Mouse (Mus musculus) left cerebral cortex, adult 9 months (tissue): ENCODE measurements at regions not wholly inside any gene's neighbourhood (a gene's known extent, or its start where the extent isn't known, plus 50 kb on each side); places are given as distances from the start of the nearest gene placed in this dataset.

Experiments
- DNase-seq, 2 experiments: peaks; one replicate each; pipeline ENCODE4 v3.0.0; 2022; ENCODE audit warnings: low spot score in 2 of 2

DNA sequence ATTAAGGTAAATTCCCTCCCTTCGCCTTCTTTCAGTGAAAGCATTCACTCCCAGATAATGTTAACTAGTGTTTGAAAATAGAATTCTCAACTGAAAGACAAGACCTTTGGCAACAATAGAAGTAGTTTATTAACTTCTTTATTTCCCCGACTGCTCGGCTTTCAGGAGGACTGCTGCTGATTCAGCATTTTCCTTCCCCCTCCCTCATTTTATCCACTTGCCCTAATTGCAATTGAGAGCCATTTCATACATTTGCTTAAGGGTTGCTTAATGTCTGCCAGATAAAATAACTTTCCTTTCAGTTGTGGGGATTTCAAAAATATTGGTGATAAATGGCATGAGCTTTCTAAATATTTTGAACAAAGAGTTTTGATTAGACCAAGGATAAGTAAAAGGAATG is 744.5 kb downstream of the Brinp3 start:
- no peak for DNase-seq

DNA sequence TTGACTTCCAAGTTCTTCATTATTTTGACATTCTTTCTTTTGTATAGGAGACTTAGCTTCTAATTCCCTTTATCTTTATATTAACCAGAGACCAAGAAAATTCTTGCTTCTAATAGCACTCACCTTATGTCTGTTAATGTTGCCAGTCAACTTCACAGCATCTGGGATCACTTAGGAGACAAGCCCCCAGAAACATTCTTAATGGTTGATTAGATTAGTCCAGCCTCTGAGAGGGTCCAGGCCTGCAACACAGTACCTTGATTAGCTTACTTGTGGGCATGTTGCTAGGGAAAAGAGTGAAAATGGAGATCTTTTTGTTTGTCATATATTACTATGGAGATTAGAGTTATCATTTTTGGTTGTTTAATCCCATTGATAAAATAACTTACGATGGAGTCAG is 778.8 kb downstream of the Brinp3 start:
- no peak for DNase-seq

DNA sequence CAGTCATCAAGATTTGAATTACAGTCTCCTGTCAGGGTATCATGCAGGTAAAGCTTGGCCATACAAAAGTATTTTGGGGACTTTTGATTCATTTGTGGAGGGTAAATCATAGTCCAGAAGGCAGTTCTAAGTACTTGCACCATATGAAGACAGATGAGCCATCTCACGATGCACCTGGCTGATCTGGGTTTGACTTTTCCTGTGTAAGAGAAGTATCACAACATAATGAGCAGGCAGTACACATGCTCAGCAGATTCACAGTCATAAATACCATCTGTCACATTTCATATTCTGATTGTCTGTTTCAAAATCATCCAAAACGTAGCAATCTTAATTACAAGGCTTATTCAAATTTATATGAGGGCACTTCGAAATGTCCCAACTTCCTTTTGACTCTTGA is 796.6 kb downstream of the Brinp3 start:
- DNase-seq, result no peak

DNA sequence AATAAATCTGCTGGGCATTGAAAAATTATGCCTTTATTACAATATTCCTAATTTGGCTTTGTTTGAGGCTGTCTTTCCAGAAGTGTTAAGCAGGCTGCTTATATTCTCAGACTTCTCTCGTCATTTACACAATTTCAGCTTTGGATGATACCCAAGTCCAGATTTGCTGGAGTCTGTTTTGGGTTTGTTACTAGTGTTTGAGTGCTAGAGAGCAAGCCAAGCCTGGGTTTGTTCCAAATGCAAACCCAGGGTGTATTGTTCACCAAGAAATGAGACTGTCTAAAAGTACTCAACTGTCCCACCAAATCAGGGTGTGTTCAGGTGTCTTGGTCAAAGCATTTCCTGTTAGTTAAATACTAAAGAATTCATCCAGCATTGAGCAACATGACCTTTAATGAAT is 814.7 kb downstream of the Brinp3 start:
- DNase-seq, result peak in 1 of 2 experiments; percentile 3

DNA sequence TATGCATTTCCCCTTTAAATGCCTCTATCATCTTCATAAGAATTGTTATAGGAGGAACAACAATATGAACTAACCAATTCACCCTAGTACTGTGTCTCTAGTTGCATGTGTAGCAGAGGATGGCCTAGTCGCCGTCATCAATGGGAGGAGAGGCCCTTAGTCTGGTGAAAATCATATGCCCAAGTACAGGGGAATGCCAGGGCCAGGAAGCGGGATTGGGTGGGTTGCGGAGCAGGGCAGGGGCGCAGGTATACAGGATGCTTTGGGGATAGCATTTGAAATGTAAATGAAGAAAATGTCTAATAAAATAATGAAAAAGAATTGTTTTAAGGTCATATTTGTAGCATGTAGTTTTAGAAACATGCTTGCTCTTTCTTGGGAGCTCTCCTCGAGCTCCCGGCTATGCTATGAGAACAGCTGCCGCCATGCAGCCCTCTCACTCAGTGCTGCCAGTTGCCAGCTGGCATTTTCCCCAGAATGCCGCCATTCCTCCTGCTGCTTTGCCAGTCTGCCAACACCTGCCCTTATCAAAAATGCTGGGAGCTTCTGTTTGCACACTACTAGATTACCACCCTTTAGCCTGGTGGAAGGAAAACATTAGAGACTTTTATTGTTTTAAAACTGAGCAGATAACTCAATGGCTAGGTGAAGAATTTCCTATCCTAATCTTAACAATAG is 848.9 kb downstream of the Brinp3 start:
- peak; percentile 15 to 68 for DNase-seq

DNA sequence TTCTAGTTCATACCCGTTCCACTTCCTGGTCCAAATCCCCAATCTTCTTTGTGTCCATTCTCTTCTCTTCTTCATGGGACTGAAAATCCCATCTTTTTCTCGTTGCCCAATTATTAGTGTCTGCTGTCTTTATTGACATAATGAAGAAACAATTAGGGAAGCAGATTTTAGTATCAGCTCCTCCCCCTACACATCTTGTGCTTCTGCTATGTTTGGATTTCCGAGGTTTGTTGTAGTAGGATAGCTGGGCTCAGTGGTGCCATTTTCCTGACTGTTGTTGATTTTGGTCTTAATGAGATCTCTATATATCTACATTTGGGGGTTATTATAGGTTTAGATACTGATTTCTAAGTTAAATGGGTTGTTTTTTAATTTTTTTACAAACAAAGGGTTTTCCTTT is 849.5 kb downstream of the Brinp3 start:
- DNase-seq, result no peak
